Mouse (Mus musculus): ENCODE results near the gene Scaper. TPM values are rescaled to one million over a fixed set of nuclear protein-coding genes. Genes with fewer than 3 reads are reported as not detected.

Gene Scaper
- polyA plus RNA-seq, 1 experiment from 2014 or later: 20.5 TPM

DNA sequence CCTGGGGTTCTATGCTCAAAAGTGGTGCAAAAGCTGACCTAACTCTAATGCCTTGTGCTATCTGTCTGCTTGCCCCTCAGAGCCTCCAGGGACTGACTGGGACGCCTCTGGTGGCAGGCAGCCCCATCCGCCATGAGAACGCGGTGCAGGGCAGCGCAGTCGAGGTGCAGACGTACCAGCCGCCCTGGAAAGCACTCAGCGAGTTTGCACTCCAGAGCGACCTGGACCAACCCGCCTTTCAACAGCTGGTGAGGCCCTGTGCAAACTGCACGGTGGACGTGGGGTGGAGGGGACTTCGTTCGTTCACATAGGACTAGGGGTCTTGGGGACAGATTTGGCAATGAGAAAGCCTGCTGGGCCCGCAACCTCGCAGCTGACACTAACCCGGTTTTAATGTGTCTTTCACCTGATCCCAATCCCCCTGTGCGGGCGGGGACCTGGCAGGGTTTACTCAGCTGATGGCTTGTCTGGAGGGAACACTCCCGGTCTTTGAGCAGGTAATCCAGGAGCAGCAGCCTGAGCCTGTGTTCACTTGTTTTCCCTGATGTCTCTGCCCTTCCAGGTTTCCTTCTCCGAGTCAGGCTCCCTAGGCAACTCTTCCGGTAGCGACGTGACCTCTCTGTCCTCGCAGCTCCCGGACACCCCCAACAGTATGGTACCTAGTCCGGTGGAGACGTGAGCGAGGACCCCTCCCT lies 392.9 kb downstream of the Scaper start:
- H3K36me3 ChIP-seq: no peaks in the 10 kb centered on the region
- WGBS: 2% methylated on average over 30 of the region's 30 CpGs
- H3K4me3 ChIP-seq: peak overlapping the region; percentile 17
- H3K4me1 ChIP-seq: peaks cover 42% of the 10 kb centered on the region
- peaks cover 92% of the 10 kb centered on the region for H3K27me3 ChIP-seq
- H3K9me3 ChIP-seq: no peaks in the 10 kb centered on the region
- no peak overlapping the region for H3K9ac ChIP-seq (replicated peaks)
- no peak overlapping the region for H3K27ac ChIP-seq (replicated peaks)
- no peak for ATAC-seq (ENCODE audit: low FRiP score, low read depth)
- peak overlapping the region; percentile 1; the same call in 1 of the 2 replicates for H3K4me2 ChIP-seq (replicated peaks)

DNA sequence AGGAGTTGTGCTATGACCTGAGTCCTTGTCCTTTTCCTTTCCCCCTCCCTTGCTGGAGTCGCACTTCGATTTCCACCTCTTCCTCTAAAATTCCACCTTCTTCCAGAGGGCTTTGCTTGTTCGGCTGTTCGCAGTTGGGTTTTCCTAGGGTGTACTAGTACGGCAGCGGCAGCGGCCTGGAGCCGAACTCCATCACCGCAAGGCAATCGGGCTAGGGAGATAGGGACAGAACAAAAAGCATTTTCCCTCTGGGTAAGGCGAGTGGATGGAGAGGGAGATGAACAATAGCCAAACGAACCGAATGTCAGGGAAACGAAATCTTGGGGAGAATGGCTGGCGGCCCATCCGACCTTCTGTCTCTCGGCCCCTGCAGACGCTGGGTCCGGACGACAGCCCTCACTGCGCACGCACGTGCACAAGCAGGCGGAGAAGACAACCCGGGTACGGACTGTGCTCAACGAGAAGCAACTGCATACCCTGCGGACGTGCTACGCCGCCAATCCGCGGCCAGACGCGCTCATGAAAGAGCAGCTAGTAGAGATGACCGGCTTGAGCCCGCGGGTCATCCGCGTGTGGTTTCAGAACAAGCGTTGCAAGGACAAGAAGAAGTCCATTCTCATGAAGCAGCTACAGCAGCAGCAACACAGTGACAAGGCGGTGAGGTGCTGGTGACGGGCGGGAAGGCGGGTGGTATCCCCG lies 394.1 kb downstream of the Scaper start:
- no peak for ATAC-seq (ENCODE audit: low FRiP score, low read depth)
- H3K27ac ChIP-seq (replicated peaks): no peak overlapping the region
- H3K36me3 ChIP-seq: no peaks in the 10 kb centered on the region
- H3K9ac ChIP-seq (replicated peaks): 0 out of 2 replicates have a peak overlapping the region, but pooled peaks have one; percentile 11
- H3K9me3 ChIP-seq: no peaks in the 10 kb centered on the region
- H3K4me2 ChIP-seq (replicated peaks): peak overlapping the region; percentile 45
- WGBS: under 1% methylated on average over 46 of the region's 46 CpGs
- peak overlapping the region; percentile 23 for H3K4me3 ChIP-seq
- peaks cover 92% of the 10 kb centered on the region for H3K27me3 ChIP-seq
- peaks cover 45% of the 10 kb centered on the region for H3K4me1 ChIP-seq

DNA sequence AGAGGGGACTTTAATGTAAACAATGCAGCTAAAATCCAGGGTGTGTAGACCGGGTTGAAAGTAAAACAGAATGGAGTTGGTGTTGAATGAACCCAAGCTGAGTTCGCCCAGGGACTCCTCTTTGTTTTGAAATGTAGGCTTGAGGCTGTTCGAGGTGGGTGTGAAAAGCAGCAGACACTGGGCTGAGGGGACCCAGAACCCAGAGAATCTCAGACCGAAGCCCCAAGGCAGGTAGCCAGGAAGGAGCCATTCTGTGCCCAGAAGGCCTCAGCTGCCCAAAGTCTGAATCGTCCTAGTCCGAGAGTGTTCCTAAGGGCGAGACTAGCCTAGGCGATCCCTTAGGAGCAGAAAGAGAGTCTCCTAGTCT lies 394.6 kb downstream of the Scaper start:
- H3K36me3 ChIP-seq: no peaks in the 10 kb centered on the region
- H3K27me3 ChIP-seq: peaks cover 92% of the 10 kb centered on the region
- H3K9ac ChIP-seq (replicated peaks): no peak overlapping the region
- ATAC-seq (ENCODE audit: low FRiP score, low read depth): no peak
- H3K4me1 ChIP-seq: peaks cover 45% of the 10 kb centered on the region
- no peak overlapping the region for H3K27ac ChIP-seq (replicated peaks)
- WGBS: under 1% methylated on average over 8 of the region's 8 CpGs
- H3K4me2 ChIP-seq (replicated peaks): no peak overlapping the region
- H3K4me3 ChIP-seq: no peak overlapping the region; the same call in 1 of the 2 replicates
- H3K9me3 ChIP-seq: no peaks in the 10 kb centered on the region

DNA sequence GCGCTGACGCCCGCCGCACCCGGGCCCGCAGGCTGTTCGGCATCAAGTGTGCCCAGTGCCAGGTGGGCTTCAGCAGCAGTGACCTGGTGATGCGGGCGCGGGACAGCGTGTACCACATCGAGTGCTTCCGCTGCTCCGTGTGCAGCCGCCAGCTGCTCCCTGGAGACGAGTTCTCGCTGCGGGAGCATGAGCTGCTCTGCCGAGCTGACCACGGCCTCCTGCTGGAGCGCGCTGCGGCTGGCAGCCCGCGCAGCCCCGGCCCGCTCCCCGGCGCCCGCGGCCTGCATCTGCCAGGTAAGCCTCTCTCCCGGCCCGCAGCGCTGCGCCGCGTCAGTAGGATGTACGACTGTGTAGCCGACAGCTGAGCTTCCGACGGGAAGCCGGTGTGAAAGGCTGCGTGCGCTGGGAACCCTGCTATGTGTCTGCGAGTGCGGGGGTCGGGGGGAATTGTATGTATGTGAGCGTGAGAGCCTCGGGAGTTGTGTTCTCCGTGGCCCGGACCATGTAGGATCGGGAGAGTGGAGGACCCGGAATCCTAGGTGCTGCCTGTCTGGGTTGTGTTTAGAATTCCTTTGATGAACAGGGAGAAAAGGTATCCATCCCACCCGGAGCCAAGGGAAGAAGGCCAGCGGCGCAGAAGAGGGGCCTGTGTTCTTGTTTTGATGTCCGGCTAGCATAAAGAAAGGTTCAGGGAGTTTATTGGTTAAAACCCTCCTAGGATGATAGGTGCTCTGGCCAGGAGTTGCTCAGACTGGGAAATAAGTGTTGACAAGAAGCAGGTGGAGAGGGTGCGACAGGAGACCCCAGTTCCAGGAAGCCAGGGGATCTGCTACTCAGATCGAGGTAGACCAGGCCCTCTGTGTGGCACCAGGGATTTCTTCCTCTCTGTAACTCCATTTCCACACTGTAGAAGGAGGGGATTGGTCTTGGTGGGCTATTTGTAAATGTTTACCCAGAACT lies 395.3 kb downstream of the Scaper start:
- Histone ChIP-seq H3K27me3 (peaks cover 92% of the 10 kb centered on the region), H3K27ac (replicated peaks) (no peak overlapping the region), H3K9me3 (no peaks in the 10 kb centered on the region), H3K9ac (replicated peaks) (peak overlapping the region; percentile 24; the same call in 1 of the 2 replicates), H3K4me3 (peak overlapping the region; percentile 35), H3K36me3 (no peaks in the 10 kb centered on the region), H3K4me1 (peaks cover 45% of the 10 kb centered on the region), H3K4me2 (replicated peaks) (peak overlapping the region; percentile 58)
- WGBS: 2% methylated on average over 50 of the region's 59 CpGs
- ATAC-seq (ENCODE audit: low FRiP score, low read depth): no peak

DNA sequence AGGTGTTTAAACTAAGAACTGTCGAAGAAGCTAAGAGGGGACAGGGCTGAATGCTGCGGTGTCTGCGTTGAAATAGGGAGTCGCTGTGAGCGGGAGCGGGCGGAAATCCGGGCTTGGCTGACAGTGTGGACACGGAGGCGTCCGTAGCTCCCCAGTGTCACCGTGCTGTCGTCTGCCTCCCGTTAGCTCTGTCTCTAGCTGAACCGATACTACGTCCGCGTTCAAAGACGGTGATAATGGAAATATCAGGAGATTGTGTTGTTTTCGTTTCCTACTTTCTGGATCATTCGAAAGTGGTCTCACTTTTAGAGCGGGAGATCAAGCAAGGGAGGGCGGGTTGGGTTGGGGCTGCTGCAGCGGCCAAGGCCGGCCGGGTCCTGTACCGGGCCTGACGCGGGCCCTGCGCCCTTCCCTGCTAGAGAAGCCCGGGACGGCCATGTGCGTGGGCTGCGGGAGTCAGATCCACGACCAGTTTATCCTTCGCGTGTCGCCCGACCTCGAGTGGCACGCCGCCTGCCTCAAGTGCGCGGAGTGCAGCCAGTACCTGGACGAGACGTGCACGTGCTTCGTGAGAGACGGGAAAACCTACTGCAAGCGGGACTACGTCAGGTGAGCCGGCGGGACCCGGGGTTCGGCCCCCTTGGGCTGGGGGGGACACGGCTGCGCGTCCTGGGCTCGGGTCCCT lies 396.1 kb downstream of the Scaper start:
- Histone ChIP-seq H3K4me3 (peak overlapping the region; percentile 35), H3K4me1 (peaks cover 45% of the 10 kb centered on the region), H3K9ac (replicated peaks) (peak overlapping the region; percentile 24; the same call in 1 of the 2 replicates), H3K36me3 (no peaks in the 10 kb centered on the region), H3K4me2 (replicated peaks) (peak overlapping the region; percentile 58), H3K27ac (replicated peaks) (no peak overlapping the region), H3K27me3 (peaks cover 96% of the 10 kb centered on the region), H3K9me3 (no peaks in the 10 kb centered on the region)
- ATAC-seq (ENCODE audit: low FRiP score, low read depth): no peak
- WGBS: under 1% methylated on average over 58 of the region's 59 CpGs

DNA sequence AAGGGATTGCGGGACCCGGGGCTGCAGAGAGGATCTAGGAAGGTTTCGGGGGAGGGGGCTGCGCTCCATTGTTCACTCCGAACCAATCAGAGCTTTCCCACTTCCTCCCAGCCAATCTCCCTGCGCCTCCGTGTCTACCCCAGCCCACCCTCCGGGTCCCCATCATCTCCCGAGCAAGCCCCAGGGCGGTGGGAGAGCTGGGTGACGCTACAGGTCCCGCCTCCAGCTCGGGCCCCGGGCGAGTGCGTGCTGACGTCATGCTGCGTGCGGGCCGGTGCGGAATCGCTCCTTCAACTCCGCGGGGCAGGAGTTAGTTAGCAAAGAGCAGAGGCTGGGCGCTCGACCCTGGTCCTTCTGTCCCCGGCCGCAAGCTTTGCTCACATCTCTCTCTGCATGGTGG lies 397.0 kb downstream of the Scaper start:
- no peaks in the 10 kb centered on the region for H3K9me3 ChIP-seq
- peak overlapping the region; percentile 58 for H3K4me2 ChIP-seq (replicated peaks)
- H3K27me3 ChIP-seq: peaks cover 92% of the 10 kb centered on the region
- peaks cover 37% of the 10 kb centered on the region for H3K4me1 ChIP-seq
- no peaks in the 10 kb centered on the region for H3K36me3 ChIP-seq
- H3K27ac ChIP-seq (replicated peaks): no peak overlapping the region
- WGBS: under 1% methylated on average over 28 of the region's 28 CpGs
- H3K4me3 ChIP-seq: peak overlapping the region; percentile 40
- ATAC-seq (ENCODE audit: low FRiP score, low read depth): peak; percentile 97
- peak overlapping the region; percentile 50 for H3K9ac ChIP-seq (replicated peaks)

DNA sequence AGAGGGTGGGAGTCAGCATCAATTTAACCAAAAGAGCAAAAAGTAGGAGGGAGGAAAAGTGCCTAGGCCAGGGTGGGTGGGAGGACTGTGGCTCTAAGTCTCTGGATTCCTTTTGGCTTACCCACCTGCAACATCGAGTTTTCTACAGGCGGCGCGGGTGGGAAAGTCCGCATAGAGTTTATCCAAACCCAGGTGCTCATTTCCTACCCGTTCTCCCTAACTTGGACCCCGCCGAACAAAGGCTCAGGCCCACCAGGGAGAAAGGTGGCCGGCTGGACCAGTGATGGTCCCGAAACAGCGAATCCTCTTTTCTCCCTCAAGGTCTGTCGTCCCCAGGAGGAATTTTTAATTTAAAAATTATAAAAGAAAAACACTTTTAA lies 397.5 kb downstream of the Scaper start:
- ATAC-seq (ENCODE audit: low FRiP score, low read depth): peak; percentile 14; the same call in 1 of the 2 replicates
- no peak overlapping the region for H3K27ac ChIP-seq (replicated peaks)
- H3K9ac ChIP-seq (replicated peaks): peak overlapping the region; percentile 50
- H3K27me3 ChIP-seq: peaks cover 87% of the 10 kb centered on the region
- WGBS: under 1% methylated on average over 12 of the region's 12 CpGs
- H3K4me2 ChIP-seq (replicated peaks): peak overlapping the region; percentile 58
- H3K4me3 ChIP-seq: peak overlapping the region; percentile 40
- H3K4me1 ChIP-seq: peaks cover 34% of the 10 kb centered on the region
- H3K9me3 ChIP-seq: no peaks in the 10 kb centered on the region
- H3K36me3 ChIP-seq: no peaks in the 10 kb centered on the region

DNA sequence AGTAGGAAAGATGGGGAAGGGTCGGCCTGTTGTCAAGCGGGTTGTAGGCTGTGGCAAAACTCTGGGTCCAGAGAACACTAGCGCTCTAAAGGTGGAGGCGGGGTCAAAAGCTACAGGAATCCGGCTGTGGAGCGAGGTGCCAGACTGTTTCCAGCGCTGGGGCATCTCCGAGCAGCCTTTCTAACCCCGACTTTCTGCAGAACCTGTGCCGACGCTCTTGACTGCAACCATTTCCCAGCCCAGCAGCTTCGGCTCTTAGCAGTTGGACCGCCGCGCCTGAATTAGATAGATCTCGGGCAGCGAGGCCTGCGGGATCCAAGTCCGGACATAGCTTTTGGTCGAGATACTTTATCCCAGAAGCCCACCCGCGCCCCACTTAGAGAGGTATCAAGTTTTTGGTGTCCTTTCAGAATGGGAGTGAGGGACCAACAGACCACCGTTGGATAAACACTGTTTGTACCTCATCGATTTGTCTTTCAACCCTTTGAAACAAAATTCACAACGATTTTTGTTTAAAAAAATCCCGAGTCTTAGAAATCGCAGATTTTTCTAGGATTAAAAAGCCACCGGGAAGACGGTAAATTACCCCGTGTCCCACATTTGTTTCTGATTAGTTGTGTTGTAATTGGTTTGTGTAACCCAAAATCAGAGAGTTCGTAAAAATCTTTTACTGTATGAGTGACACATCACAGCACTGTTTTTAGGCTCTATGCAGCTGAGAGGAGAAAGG lies 398.1 kb downstream of the Scaper start:
- Histone ChIP-seq H3K9ac (replicated peaks) (no peak overlapping the region), H3K27ac (replicated peaks) (no peak overlapping the region), H3K9me3 (no peaks in the 10 kb centered on the region), H3K27me3 (peaks cover 82% of the 10 kb centered on the region), H3K4me3 (peak overlapping the region; percentile 40), H3K36me3 (no peaks in the 10 kb centered on the region), H3K4me1 (peaks cover 31% of the 10 kb centered on the region), H3K4me2 (replicated peaks) (peak overlapping the region; percentile 58)
- no peak for ATAC-seq (ENCODE audit: low FRiP score, low read depth)
- WGBS: 1% methylated on average over 31 of the region's 31 CpGs

DNA sequence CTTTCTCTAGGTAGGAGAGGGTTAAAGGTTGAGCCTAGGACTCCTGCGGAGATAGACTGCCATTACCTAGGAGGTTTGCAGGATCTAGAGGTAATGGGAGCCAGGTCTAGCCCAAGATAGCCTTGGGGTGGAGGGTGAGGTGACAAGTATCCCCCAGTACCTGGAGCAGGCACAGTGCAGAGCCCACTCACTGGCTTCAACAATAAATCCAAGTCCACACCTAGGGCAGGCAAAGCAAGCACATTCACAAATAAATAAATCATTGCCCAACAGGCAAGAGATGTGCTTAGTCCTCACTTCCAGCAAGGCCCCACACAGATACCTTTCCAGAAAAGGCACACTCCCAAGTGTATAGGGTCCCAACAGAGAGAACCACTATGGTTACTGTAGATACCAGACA lies 398.9 kb downstream of the Scaper start:
- no peak overlapping the region for H3K4me2 ChIP-seq (replicated peaks)
- H3K27ac ChIP-seq (replicated peaks): no peak overlapping the region
- peaks cover 78% of the 10 kb centered on the region for H3K27me3 ChIP-seq
- 4% methylated on average over 1 of the region's 1 CpGs for WGBS
- no peaks in the 10 kb centered on the region for H3K9me3 ChIP-seq
- peaks cover 27% of the 10 kb centered on the region for H3K4me1 ChIP-seq
- no peak overlapping the region for H3K9ac ChIP-seq (replicated peaks)
- no peak overlapping the region for H3K4me3 ChIP-seq
- ATAC-seq (ENCODE audit: low FRiP score, low read depth): no peak
- H3K36me3 ChIP-seq: no peaks in the 10 kb centered on the region

DNA sequence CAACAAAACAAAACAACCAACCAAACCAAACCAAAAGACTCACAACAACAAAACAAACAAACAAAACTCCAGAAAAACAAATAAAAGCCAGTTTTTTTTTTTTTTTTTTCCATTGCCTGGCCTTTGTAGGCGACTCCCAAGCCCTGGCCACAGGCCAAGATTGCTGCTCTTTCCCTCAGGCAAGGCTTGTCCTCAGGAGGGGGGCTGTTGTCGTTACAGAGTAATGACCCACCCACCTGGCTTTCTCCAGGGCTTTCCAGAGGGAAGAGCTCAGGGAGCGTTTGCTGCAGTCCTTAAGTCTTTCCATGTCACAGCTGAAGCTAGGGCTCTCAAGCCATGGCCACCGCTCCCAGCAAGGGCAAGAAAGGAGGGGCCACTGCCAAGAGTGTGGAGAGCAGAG lies 399.5 kb downstream of the Scaper start, which contains the start of gene Isl2:
TSS of gene Isl2 (plus strand) at position 296 of the 400 bp plus-strand sequence.
- 12% methylated on average over 4 of the region's 4 CpGs for WGBS
- H3K27me3 ChIP-seq: peaks cover 71% of the 10 kb centered on the region
- no peaks in the 10 kb centered on the region for H3K36me3 ChIP-seq
- no peak for ATAC-seq (ENCODE audit: low FRiP score, low read depth)
- H3K9me3 ChIP-seq: no peaks in the 10 kb centered on the region
- H3K27ac ChIP-seq (replicated peaks): no peak within 1 kb of the TSS
- no peak within 1 kb of the TSS for H3K9ac ChIP-seq (replicated peaks)
- peaks cover 22% of the 10 kb centered on the region for H3K4me1 ChIP-seq
- peak within 1 kb of the TSS; percentile 40 for H3K4me3 ChIP-seq
- H3K4me2 ChIP-seq (replicated peaks): peak within 1 kb of the TSS; percentile 58

DNA sequence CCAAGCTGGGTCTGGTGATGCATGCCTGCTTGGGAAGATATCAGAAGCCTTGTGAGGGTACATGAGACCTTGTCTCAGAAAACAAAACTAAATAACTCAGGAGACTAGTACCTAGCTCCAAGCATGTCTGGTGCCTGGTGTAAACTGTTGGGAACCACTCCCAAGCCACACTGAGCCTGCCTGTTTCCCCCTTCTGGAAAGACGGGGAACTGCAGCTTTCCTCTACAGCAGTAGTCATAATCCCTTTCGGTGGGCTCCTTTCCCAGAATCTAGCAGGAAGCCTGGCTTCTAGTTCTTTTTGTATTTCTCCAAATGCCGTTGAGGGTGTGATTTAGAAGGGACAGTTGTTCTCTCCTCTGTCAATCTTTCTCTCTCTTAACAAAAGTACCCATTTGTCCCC lies 402.0 kb downstream of the Scaper start:
- no peak for ATAC-seq (ENCODE audit: low FRiP score, low read depth)
- Histone ChIP-seq H3K27me3 (peaks cover 50% of the 10 kb centered on the region), H3K36me3 (no peaks in the 10 kb centered on the region), H3K4me2 (replicated peaks) (no peak overlapping the region), H3K9me3 (no peaks in the 10 kb centered on the region), H3K27ac (replicated peaks) (no peak overlapping the region), H3K4me1 (peaks cover 10% of the 10 kb centered on the region; the same call in 1 of the 2 replicates), H3K9ac (replicated peaks) (no peak overlapping the region), H3K4me3 (no peak overlapping the region)
- WGBS: 22% methylated on average over 3 of the region's 3 CpGs

Data from midbrain, embryonic 12.5 days (tissue).